Mouse (Mus musculus) MEL (cell line): ENCODE data around the gene Cul4a. TPM values are rescaled to one million over a fixed set of nuclear protein-coding genes. Genes with fewer than 3 reads are reported as not detected.

Source experiments
- DNase-seq: peaks from one replicate; pipeline ENCODE4 v3.0.0; 2011; ENCODE audit warnings: low read depth, low spot score
- H3K27ac ChIP-seq: 2 replicates; pipeline ENCODE4 v1.5.1; 2012; ENCODE audit warnings: low read depth, mild to moderate bottlenecking, control low read depth, low read length, moderate library complexity; ENCODE audit not compliant: control insufficient read depth
- H3K27me3 ChIP-seq, 2 experiments: fragments of 150-350 bp in 1 of 2; sonication (generic) in 1 of 2; 2 replicates each; pipeline ENCODE4 v1.6.1; 2012; ENCODE audit warnings: low read length in 2 of 2, mild to moderate bottlenecking in 2 of 2, improper control_type of control experiment in 1 of 2, moderate library complexity in 1 of 2; ENCODE audit not compliant: insufficient read depth in 2 of 2, control insufficient read depth in 1 of 2
- H3K36me3 ChIP-seq, 2 experiments: 2 replicates each; pipeline ENCODE4 v1.6.1; 2012 to 2014; ENCODE audit warnings: low read length in 2 of 2, improper control_type of control experiment in 1 of 2, inconsistent platforms in 1 of 2, mild to moderate bottlenecking in 1 of 2; ENCODE audit not compliant: insufficient read depth in 2 of 2, control insufficient read depth in 1 of 2
- H3K4me1 ChIP-seq, 2 experiments: fragments of 150-350 bp in 1 of 2; sonication (generic) in 1 of 2; 2 replicates each; pipeline ENCODE4 v1.6.1; 2012; ENCODE audit warnings: low read length in 2 of 2, improper control_type of control experiment in 1 of 2, mild to moderate bottlenecking in 1 of 2; ENCODE audit not compliant: insufficient read depth in 2 of 2, control insufficient read depth in 1 of 2
- H3K4me3 ChIP-seq, 2 experiments: fragments of 150-350 bp in 1 of 2; sonication (generic) in 1 of 2; 2 replicates each; pipeline ENCODE4 v1.5.1; 2012; ENCODE audit warnings: low read depth in 2 of 2, low read length in 2 of 2, mild to moderate bottlenecking in 2 of 2, moderate library complexity in 2 of 2, control low read depth in 1 of 2, improper control_type of control experiment in 1 of 2; ENCODE audit not compliant: control insufficient read depth in 1 of 2, insufficient read depth in 1 of 2
- H3K79me2 ChIP-seq: 2 replicates; pipeline ENCODE4 v1.6.1; 2012; ENCODE audit warnings: mild to moderate bottlenecking, low read length, moderate library complexity; ENCODE audit not compliant: control insufficient read depth, poor library complexity, insufficient read depth
- H3K9ac ChIP-seq: 2 replicates; pipeline ENCODE4 v1.6.1; 2012; ENCODE audit warnings: low read depth, mild to moderate bottlenecking, control low read depth, low read length, moderate library complexity; ENCODE audit not compliant: control insufficient read depth, poor library complexity, severe bottlenecking
- H3K9me3 ChIP-seq: fragments of 150-350 bp; sonication (generic); replicated peaks from 2 replicates; pipeline ENCODE4 v1.6.1; 2012; ENCODE audit warnings: mild to moderate bottlenecking, low read length, improper control_type of control experiment, moderate library complexity; ENCODE audit not compliant: insufficient read depth
- BHLHE40 ChIP-seq: IDR thresholded peaks from 2 replicates; pipeline ENCODE4 v1.6.1; 2012; ENCODE audit warnings: low read depth, mild to moderate bottlenecking, inconsistent platforms, low read length, improper control_type of control experiment, borderline replicate concordance
- CHD2 ChIP-seq: IDR thresholded peaks from 2 replicates; pipeline ENCODE4 v1.6.1; 2011; ENCODE audit warnings: low read length, improper control_type of control experiment
- EP300 ChIP-seq, 2 experiments: IDR thresholded peaks; 2 replicates each; pipeline ENCODE4 v1.6.1; 2011; ENCODE audit warnings: improper control_type of control experiment in 2 of 2, low read length in 2 of 2, low read depth in 1 of 2, mild to moderate bottlenecking in 1 of 2
- ETS1 ChIP-seq: IDR thresholded peaks from 2 replicates; pipeline ENCODE4 v1.6.1; 2012; ENCODE audit warnings: low read depth, mild to moderate bottlenecking, inconsistent platforms, low read length, improper control_type of control experiment, moderate library complexity
- HCFC1 ChIP-seq: IDR thresholded peaks from 2 replicates; pipeline ENCODE4 v1.6.1; 2012; ENCODE audit warnings: low read depth, mild to moderate bottlenecking, inconsistent platforms, low read length, improper control_type of control experiment, moderate library complexity
- JUND ChIP-seq: IDR thresholded peaks from 2 replicates; pipeline ENCODE4 v1.6.1; 2011; ENCODE audit warnings: low read depth, mild to moderate bottlenecking, improper control_type of control experiment, low read length
- KAT2A ChIP-seq: conservative IDR thresholded peaks from 2 replicates; pipeline ENCODE4 v1.6.1; 2012; ENCODE audit warnings: low read depth, low read length, improper control_type of control experiment, inconsistent platforms
- MAFK ChIP-seq: IDR thresholded peaks from 2 replicates; pipeline ENCODE4 v1.6.1; 2011; ENCODE audit warnings: low read depth, mild to moderate bottlenecking, low read length, improper control_type of control experiment, borderline replicate concordance
- MAX ChIP-seq: IDR thresholded peaks from 2 replicates; pipeline ENCODE4 v1.6.1; 2011; ENCODE audit warnings: low read length, improper control_type of control experiment
- MAZ ChIP-seq: IDR thresholded peaks from 2 replicates; pipeline ENCODE4 v1.6.1; 2012; ENCODE audit warnings: low read depth, mild to moderate bottlenecking, inconsistent platforms, low read length, improper control_type of control experiment
- MXI1 ChIP-seq: IDR thresholded peaks from 2 replicates; pipeline ENCODE4 v1.6.1; 2011; ENCODE audit warnings: mild to moderate bottlenecking, low read depth, low read length, improper control_type of control experiment
- MYC ChIP-seq: IDR thresholded peaks from 2 replicates; pipeline ENCODE4 v1.6.1; 2011; ENCODE audit warnings: low read depth, mild to moderate bottlenecking, low read length, improper control_type of control experiment, moderate library complexity
- NELFE ChIP-seq: IDR thresholded peaks from 2 replicates; pipeline ENCODE4 v1.6.1; 2011; ENCODE audit warnings: low read depth, low read length, improper control_type of control experiment
- NRF1 ChIP-seq: IDR thresholded peaks from 2 replicates; pipeline ENCODE4 v1.6.1; 2014; ENCODE audit warnings: low read depth, mild to moderate bottlenecking, inconsistent platforms, low read length, improper control_type of control experiment, moderate library complexity; ENCODE audit not compliant: poor library complexity, insufficient read depth, severe bottlenecking
- POLR2A ChIP-seq, 2 experiments: IDR thresholded peaks; 2 replicates each; pipeline ENCODE4 v1.6.1; 2011 to 2012; ENCODE audit warnings: low read length in 2 of 2, mild to moderate bottlenecking in 2 of 2, control low read depth in 1 of 2, improper control_type of control experiment in 1 of 2, low read depth in 1 of 2, moderate library complexity in 1 of 2; ENCODE audit not compliant: control insufficient read depth in 1 of 2, insufficient read depth in 1 of 2, poor library complexity in 1 of 2
- POLR2AphosphoS2 ChIP-seq: IDR thresholded peaks from 2 replicates; pipeline ENCODE4 v1.6.1; 2011; ENCODE audit warnings: low read length, improper control_type of control experiment
- RAD21 ChIP-seq: IDR thresholded peaks from 2 replicates; pipeline ENCODE4 v1.6.1; 2011; ENCODE audit warnings: mild to moderate bottlenecking, low read depth, low read length, improper control_type of control experiment
- RCOR1 ChIP-seq: IDR thresholded peaks from 2 replicates; pipeline ENCODE4 v1.6.1; 2012; ENCODE audit warnings: low read depth, mild to moderate bottlenecking, inconsistent platforms, low read length, improper control_type of control experiment
- SIN3A ChIP-seq: IDR thresholded peaks from 2 replicates; pipeline ENCODE4 v1.6.1; 2012; ENCODE audit warnings: low read length, improper control_type of control experiment, inconsistent platforms
- TAL1 ChIP-seq: IDR thresholded peaks from 2 replicates; pipeline ENCODE4 v1.6.1; 2012; ENCODE audit warnings: mild to moderate bottlenecking, inconsistent platforms, low read length, moderate library complexity, mixed read lengths
- TBP ChIP-seq: IDR thresholded peaks from 2 replicates; pipeline ENCODE4 v1.8.0; 2011; ENCODE audit warnings: low read depth, low read length, improper control_type of control experiment
- TCF12 ChIP-seq: IDR thresholded peaks from 2 replicates; pipeline ENCODE4 v1.6.1; 2014; ENCODE audit warnings: low read depth, mild to moderate bottlenecking, inconsistent platforms, low read length, improper control_type of control experiment, moderate library complexity
- USF1 ChIP-seq: IDR thresholded peaks from 2 replicates; pipeline ENCODE4 v1.6.1; 2014; ENCODE audit warnings: low read depth, mild to moderate bottlenecking, inconsistent platforms, low read length, improper control_type of control experiment, moderate library complexity
- USF2 ChIP-seq, 2 experiments: IDR thresholded peaks; 2 replicates each; pipeline ENCODE4 v1.6.1; 2011 to 2012; ENCODE audit warnings: improper control_type of control experiment in 2 of 2, low read length in 2 of 2, borderline replicate concordance in 1 of 2, inconsistent platforms in 1 of 2, low read depth in 1 of 2, mild to moderate bottlenecking in 1 of 2; ENCODE audit not compliant: insufficient read depth in 1 of 2
- ZKSCAN1 ChIP-seq: IDR thresholded peaks from 2 replicates; pipeline ENCODE4 v1.6.1; 2012; ENCODE audit warnings: low read depth, mild to moderate bottlenecking, inconsistent platforms, low read length, improper control_type of control experiment, moderate library complexity
- ZNF384 ChIP-seq: IDR thresholded peaks from 2 replicates; pipeline ENCODE4 v1.6.1; 2012; ENCODE audit warnings: low read depth, mild to moderate bottlenecking, inconsistent platforms, low read length, improper control_type of control experiment
- polyA plus RNA-seq, 2 experiments: library from polyadenylated mRNA; stranded (reverse) in 1 of 2; unstranded in 1 of 2; fragments of >175 nt in 1 of 2; fragments of >200 nt in 1 of 2; gene quantifications; 2 replicates each; pipeline versions ENCODE4 v1.2.1 to v1.2.4; 2012; ENCODE audit warnings: low replicate concordance in 2 of 2, low read depth in 1 of 2; ENCODE audit not compliant: insufficient read length in 2 of 2, insufficient read depth in 1 of 2, missing spikeins in 1 of 2
- total RNA-seq: library from RNA; depleted of rRNA; stranded (reverse); fragments of 300-350 nt; gene quantifications from 2 replicates; pipeline ENCODE4 v1.2.3, GENCODE M21; 2012

The Cul4a gene
- total and polyA plus RNA-seq, 3 experiments: 56.2 to 131 (median 81.4) TPM

DNA sequence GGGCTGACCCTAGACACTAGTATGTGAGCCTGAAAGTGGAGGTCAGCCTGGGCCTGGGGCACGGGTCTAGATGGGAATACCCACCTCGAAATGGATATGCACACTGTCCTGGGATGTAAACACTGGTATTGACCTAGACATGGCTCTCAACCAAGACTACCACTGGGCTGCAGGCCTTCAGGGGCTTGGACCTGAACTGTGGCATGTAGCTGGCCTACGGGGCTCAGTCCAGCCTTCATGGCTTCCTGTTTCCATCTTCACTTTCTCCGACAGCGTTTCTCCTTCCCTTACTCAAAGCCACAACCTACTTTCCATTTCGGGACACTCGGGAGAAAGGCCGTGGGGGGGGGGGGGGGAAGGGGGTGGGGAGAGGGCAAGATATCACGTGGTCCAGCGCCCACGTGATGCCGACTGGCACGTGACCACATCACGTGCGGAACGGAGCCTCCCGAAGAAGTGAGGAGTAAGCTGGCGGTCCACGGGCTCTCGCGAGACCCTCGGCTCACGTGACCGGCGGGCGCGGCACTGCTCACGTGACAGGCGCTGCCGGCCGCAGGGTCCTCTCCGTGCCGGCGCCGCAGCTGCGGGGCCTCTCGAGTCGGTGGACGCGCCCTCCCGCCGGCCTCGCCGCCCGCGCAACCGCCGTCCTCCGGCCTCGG lies 53.4 kb downstream of the Cul4a start, which contains the start of gene Lamp1:
Lamp1 (plus strand) TSS at position 444 of the 659 bp plus-strand sequence.
- peak within 1 kb of the TSS; percentile 93 for H3K9ac ChIP-seq
- peaks cover 0 to 32% of the 10 kb centered on the region in 2 experiments; a peak in 2 of 4 replicates for H3K36me3 ChIP-seq
- H3K4me3 ChIP-seq: peak within 1 kb of the TSS; percentile 76 to 92
- no peaks in the 10 kb centered on the region for H3K27me3 ChIP-seq
- TF ChIP-seq USF2 (IDR thresholded peaks at IDR 0.05; ENCODE audit: borderline replicate concordance in 1 of 2, insufficient read depth in 1 of 2, low read depth in 1 of 2, low read length in 2 of 2) (peak; percentile 95 to 100), TBP (peak; percentile 49; the same call in 1 of the 2 replicates), MAZ (peak; percentile 53; the same call in 1 of the 2 replicates), NELFE (peak; percentile 72), TAL1 (no peak), TCF12 (peak; percentile 52), JUND (no peak), NRF1 (peak; percentile 49; the same call in 1 of the 2 replicates), KAT2A (no peak; the same call in 1 of the 2 replicates), MAFK (no peak), MAX (peak; percentile 97), ETS1 (peak; percentile 84), POLR2A (IDR thresholded peaks at IDR 0.05; ENCODE audit: control insufficient read depth in 1 of 2, insufficient read depth in 1 of 2, low read depth in 1 of 2, low read length in 2 of 2, poor library complexity in 1 of 2) (peak in 1 of 2 experiments; percentile 63; a peak in 3 of 4 replicates), BHLHE40 (peak; percentile 98), EP300 (IDR thresholded peaks at IDR 0.05; ENCODE audit: low read depth in 1 of 2, low read length in 2 of 2) (peak in 1 of 2 experiments; percentile 33; a peak in 1 of 4 replicates), RCOR1 (no peak), SIN3A (peak; percentile 97), HCFC1 (peak; percentile 87), ZNF384 (no peak), ZKSCAN1 (no peak), RAD21 (no peak), MYC (peak; percentile 65; the same call in 1 of the 2 replicates), POLR2AphosphoS2 (peak; percentile 57; the same call in 1 of the 2 replicates), CHD2 (peak; percentile 97), USF1 (peak; percentile 92), MXI1 (peak; percentile 94)
- H3K4me1 ChIP-seq: peaks cover 15 to 23% of the 10 kb centered on the region in 2 experiments
- H3K9me3 ChIP-seq: no peaks in the 10 kb centered on the region
- H3K27ac ChIP-seq: peak within 1 kb of the TSS; percentile 35
- DNase-seq: peak; percentile 99
- H3K79me2 ChIP-seq: peaks cover 44% of the 10 kb centered on the region
